Mouse (Mus musculus): ENCODE results near the gene Elmsan1. TPM values are rescaled to one million over a fixed set of nuclear protein-coding genes. Genes with fewer than 3 reads are reported as not detected.

The Elmsan1 gene
- total RNA-seq, 1 experiment: 9.6 TPM

DNA sequence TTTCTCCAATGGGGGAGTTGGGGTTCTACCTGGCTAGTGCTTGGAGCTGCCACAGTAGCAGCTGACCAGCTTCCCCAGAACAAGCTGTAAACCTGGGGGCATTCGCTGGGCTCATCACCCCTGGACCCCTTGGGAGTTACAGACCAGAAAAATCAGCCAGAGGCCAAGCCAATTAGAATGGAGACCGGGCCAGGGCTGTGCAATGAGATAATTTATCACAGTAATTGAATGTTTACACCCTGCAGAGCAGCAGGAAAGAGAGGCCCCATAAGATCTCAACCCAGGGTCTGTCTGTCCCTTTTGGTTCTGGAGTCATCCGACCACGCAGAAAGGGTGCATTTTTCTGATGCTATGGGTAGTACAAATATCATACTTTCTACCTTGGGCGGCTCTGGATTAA lies 26.9 kb downstream of the Elmsan1 start:
- Histone ChIP-seq H3K4me3 (ENCODE audit: insufficient read depth in 1 of 2, low read depth in 1 of 2, low read length in 2 of 2, poor library complexity in 1 of 2, severe bottlenecking in 1 of 2) (peak overlapping the region in 1 of 2 experiments; percentile 93; a peak in 3 of 4 replicates), H3K9me3 (ENCODE audit: control insufficient read depth, insufficient read depth, low read depth, low read length) (no peaks in the 10 kb centered on the region), H3K4me1 (ENCODE audit: control insufficient read depth in 2 of 2, insufficient read depth in 2 of 2, low read length in 2 of 2, poor library complexity in 1 of 2) (peaks cover 36 to 54% of the 10 kb centered on the region in 2 experiments), H3K27ac (ENCODE audit: insufficient read depth, low read depth, low read length, poor library complexity, severe bottlenecking) (no peak overlapping the region), H3K36me3 (ENCODE audit: control insufficient read depth, insufficient read depth, low read length, poor library complexity, severe bottlenecking) (peaks cover 2% of the 10 kb centered on the region; the same call in 1 of the 2 replicates), H3K9ac (ENCODE audit: insufficient read depth, low read depth, low read length, poor library complexity, severe bottlenecking) (peak overlapping the region; percentile 84; the same call in 1 of the 2 replicates)
- no peak for DNase-seq (ENCODE audit: low read depth, low spot score)
- TF ChIP-seq CHD2 (IDR thresholded peaks at IDR 0.05; ENCODE audit: low read depth, low read length): no peak
- TF ChIP-seq MAFK (IDR thresholded peaks at IDR 0.05; ENCODE audit: insufficient read depth, low read depth, low read length): no peak
- TF ChIP-seq ZC3H11A (IDR thresholded peaks at IDR 0.05; ENCODE audit: borderline replicate concordance, low read depth, low read length): no peak
- no peak for TF ChIP-seq HCFC1 (IDR thresholded peaks at IDR 0.05; ENCODE audit: borderline replicate concordance, insufficient read depth, low read length)
- no peak for TF ChIP-seq ZNF384 (IDR thresholded peaks at IDR 0.05; ENCODE audit: low read depth, low read length)
- in situ Hi-C loops (cut with MboI; ENCODE audit: low sequenced_read_pairs in 2 of 2, unreplicated experiment in 2 of 2): no loop called here

- H3K36me3 ChIP-seq (ENCODE audit: control insufficient read depth, insufficient read depth, low read length, poor library complexity, severe bottlenecking): peaks cover 3% of the 10 kb centered on the region; the same call in 1 of the 2 replicates
- H3K9me3 ChIP-seq (ENCODE audit: control insufficient read depth, insufficient read depth, low read depth, low read length): no peaks in the 10 kb centered on the region
- peaks cover 32 to 53% of the 10 kb centered on the region in 2 experiments for H3K4me1 ChIP-seq (ENCODE audit: control insufficient read depth in 2 of 2, insufficient read depth in 2 of 2, low read length in 2 of 2, poor library complexity in 1 of 2)
- no peak overlapping the region for H3K4me3 ChIP-seq (ENCODE audit: insufficient read depth in 1 of 2, low read depth in 1 of 2, low read length in 2 of 2, poor library complexity in 1 of 2, severe bottlenecking in 1 of 2)
- no peak for DNase-seq (ENCODE audit: low read depth, low spot score)
- no peak overlapping the region for H3K27ac ChIP-seq (ENCODE audit: insufficient read depth, low read depth, low read length, poor library complexity, severe bottlenecking)
- H3K9ac ChIP-seq (ENCODE audit: insufficient read depth, low read depth, low read length, poor library complexity, severe bottlenecking): 0 out of 2 replicates have a peak overlapping the region, but pooled peaks have one; percentile 19
- in situ Hi-C loops (cut with MboI; ENCODE audit: low sequenced_read_pairs in 2 of 2, unreplicated experiment in 2 of 2): no loop called here
- no peak for TF ChIP-seq ZC3H11A (IDR thresholded peaks at IDR 0.05; ENCODE audit: borderline replicate concordance, low read depth, low read length)
Observed at GRCm38 (mm10) chr12:84191190-84191589, 27.5 kb downstream of the Elmsan1 start.

DNA sequence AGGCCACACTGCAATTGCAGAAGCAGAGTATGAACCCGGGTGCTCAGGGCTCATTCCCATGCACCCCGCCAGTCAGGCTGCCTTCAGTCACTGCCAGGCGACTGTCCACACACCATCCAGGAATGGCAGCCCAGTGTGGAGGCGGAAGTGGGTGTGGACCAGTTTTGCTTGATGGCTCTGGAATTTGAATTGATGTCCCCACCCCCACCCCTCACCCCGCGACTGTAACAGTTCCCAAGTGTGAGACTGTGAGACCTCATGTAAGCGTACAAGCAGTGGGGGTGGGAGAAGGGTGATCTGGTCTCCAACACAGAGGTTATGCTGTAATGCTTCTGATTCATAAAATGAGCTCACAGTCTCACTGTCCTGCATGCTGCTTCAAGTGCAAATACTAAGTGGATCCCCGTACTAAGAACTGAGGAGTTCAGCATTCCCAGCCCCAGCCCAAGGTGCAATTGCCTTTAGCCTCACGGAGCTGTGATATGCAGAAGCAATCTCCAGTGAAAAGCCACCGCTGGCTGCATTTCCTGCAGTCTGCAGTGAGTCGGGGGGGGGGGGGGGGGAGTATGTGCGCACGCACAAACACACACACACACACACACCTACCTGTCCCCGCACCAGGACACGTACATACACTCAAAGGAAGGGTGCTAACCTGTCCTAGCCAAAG lies 28.4 kb downstream of the Elmsan1 start:
- TF ChIP-seq ZNF384 (IDR thresholded peaks at IDR 0.05; ENCODE audit: low read depth, low read length): no peak
- no peak for TF ChIP-seq HCFC1 (IDR thresholded peaks at IDR 0.05; ENCODE audit: borderline replicate concordance, insufficient read depth, low read length)
- no peak for TF ChIP-seq CHD2 (IDR thresholded peaks at IDR 0.05; ENCODE audit: low read depth, low read length)
- TF ChIP-seq ZC3H11A (IDR thresholded peaks at IDR 0.05; ENCODE audit: borderline replicate concordance, low read depth, low read length): no peak
- no peak for TF ChIP-seq MAFK (IDR thresholded peaks at IDR 0.05; ENCODE audit: insufficient read depth, low read depth, low read length)
- no peak overlapping the region; the same call in 1 of the 2 replicates for H3K27ac ChIP-seq (ENCODE audit: insufficient read depth, low read depth, low read length, poor library complexity, severe bottlenecking)
- peaks cover 25 to 44% of the 10 kb centered on the region in 2 experiments for H3K4me1 ChIP-seq (ENCODE audit: control insufficient read depth in 2 of 2, insufficient read depth in 2 of 2, low read length in 2 of 2, poor library complexity in 1 of 2)
- H3K4me3 ChIP-seq (ENCODE audit: insufficient read depth in 1 of 2, low read depth in 1 of 2, low read length in 2 of 2, poor library complexity in 1 of 2, severe bottlenecking in 1 of 2): peak overlapping the region; percentile 22 to 38
- H3K9ac ChIP-seq (ENCODE audit: insufficient read depth, low read depth, low read length, poor library complexity, severe bottlenecking): peak overlapping the region; percentile 4; the same call in 1 of the 2 replicates
- in situ Hi-C loops (cut with MboI; ENCODE audit: low sequenced_read_pairs in 2 of 2, unreplicated experiment in 2 of 2): no loop called here
- peak; percentile 77 for DNase-seq (ENCODE audit: low read depth, low spot score)
- peaks cover 3% of the 10 kb centered on the region; the same call in 1 of the 2 replicates for H3K36me3 ChIP-seq (ENCODE audit: control insufficient read depth, insufficient read depth, low read length, poor library complexity, severe bottlenecking)
- no peaks in the 10 kb centered on the region for H3K9me3 ChIP-seq (ENCODE audit: control insufficient read depth, insufficient read depth, low read depth, low read length)

DNA sequence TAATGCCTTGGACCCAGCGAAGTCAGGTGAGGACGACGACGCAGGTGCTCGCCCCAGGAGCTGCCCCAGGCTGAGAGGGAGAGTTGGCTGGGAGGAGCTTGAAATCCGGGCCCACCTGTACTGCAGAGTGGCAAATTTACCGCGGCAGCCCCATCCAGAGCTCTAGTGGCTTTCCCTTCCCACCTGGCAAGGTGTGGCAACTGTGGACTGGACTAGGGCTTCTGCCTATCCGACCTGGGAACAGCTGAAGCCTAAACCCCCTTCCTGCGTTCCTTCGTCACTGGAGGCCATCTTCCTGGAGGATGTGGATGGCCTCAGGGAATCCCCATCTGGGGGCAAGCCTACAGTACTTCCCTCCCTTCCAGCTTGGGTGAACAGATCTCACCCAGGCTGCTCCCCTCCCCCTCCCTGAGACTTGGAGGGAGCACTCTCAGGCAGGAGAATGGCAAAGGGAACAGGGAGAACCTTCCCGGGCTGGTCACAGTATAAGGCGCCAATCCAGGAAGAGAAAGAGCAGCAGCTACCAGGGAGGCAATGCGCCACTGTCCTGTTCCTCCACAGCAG lies 29.7 kb downstream of the Elmsan1 start:
- Histone ChIP-seq H3K9me3 (ENCODE audit: control insufficient read depth, insufficient read depth, low read depth, low read length) (no peaks in the 10 kb centered on the region), H3K9ac (ENCODE audit: insufficient read depth, low read depth, low read length, poor library complexity, severe bottlenecking) (peak overlapping the region; percentile 5), H3K27ac (ENCODE audit: insufficient read depth, low read depth, low read length, poor library complexity, severe bottlenecking) (no peak overlapping the region), H3K4me1 (ENCODE audit: control insufficient read depth in 2 of 2, insufficient read depth in 2 of 2, low read length in 2 of 2, poor library complexity in 1 of 2) (peaks cover 17 to 45% of the 10 kb centered on the region in 2 experiments), H3K36me3 (ENCODE audit: control insufficient read depth, insufficient read depth, low read length, poor library complexity, severe bottlenecking) (peaks cover 3% of the 10 kb centered on the region; the same call in 1 of the 2 replicates), H3K4me3 (ENCODE audit: insufficient read depth in 1 of 2, low read depth in 1 of 2, low read length in 2 of 2, poor library complexity in 1 of 2, severe bottlenecking in 1 of 2) (peak overlapping the region; percentile 6 to 23; a peak in 3 of 4 replicates)
- in situ Hi-C loops (cut with MboI; ENCODE audit: low sequenced_read_pairs in 2 of 2, unreplicated experiment in 2 of 2): no loop called here
- TF ChIP-seq ZC3H11A (IDR thresholded peaks at IDR 0.05; ENCODE audit: borderline replicate concordance, low read depth, low read length) (no peak), MAFK (IDR thresholded peaks at IDR 0.05; ENCODE audit: insufficient read depth, low read depth, low read length) (no peak), ZNF384 (IDR thresholded peaks at IDR 0.05; ENCODE audit: low read depth, low read length) (no peak), HCFC1 (IDR thresholded peaks at IDR 0.05; ENCODE audit: borderline replicate concordance, insufficient read depth, low read length) (no peak), CHD2 (IDR thresholded peaks at IDR 0.05; ENCODE audit: low read depth, low read length) (no peak)
- no peak for DNase-seq (ENCODE audit: low read depth, low spot score)

Data from ES-E14 (cell line).